Mouse (Mus musculus) forelimb bud, embryonic 11.5 days (tissue): Measurements from ENCODE around the gene Tm9sf1.

Experiments used
- DNase-seq: peaks from one replicate; pipeline ENCODE4 v3.0.0-alpha.2; 2012; ENCODE audit warnings: low read depth, low spot score

Gene Tm9sf1

DNA sequence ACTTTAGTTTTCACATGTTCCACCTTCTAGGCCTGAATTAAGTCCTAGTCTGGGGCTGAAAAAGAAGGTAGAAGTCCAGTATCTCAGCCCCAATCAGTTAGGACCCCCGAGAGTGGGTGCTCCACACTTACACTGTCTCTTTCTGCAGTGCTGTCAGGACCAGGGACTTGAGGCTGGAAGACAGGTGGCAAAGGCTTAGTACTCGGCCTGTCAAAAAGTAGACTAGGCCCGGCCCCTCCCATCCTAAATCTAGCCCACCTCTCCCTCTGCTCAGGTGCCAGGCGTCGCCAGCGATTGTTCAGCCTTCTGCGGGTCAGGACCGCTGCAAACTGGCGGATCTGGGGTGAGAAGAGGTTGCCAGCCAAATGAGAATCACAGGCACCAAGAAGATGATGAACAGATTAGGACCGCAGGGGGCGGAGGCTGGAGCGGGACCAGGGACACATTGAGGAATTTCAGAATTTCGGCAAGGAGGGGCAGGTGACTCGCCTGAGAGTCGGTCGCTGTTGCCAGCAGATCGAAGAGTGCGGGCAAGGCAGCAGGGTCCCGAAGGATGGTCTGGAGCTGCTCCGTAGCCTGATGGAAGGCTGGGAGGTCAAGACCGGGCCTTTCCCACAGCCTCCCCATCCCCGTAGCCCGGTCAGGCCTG lies 8.6 kb downstream of the Tm9sf1 start:
- DNase-seq: no peak

DNA sequence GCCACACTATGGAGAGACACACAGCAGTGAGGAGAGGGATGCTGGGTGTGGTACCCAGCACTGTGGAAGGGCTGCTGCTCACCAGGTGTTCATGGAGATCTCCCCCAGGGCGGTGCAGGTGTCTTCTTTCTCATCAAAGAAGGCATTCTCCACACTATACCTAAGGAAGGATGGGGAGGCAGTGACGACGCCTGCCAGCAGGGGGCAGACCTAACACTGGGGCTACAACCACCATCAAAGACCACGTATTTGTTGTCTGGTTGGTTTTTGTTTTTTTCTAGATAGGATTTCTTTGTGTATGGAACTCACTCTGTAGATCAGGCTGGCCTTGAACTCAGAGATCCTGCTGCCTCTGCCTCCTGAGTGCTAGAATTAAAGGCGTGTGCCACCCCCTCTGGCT lies 14.3 kb downstream of the Tm9sf1 start:
- DNase-seq: no peak

DNA sequence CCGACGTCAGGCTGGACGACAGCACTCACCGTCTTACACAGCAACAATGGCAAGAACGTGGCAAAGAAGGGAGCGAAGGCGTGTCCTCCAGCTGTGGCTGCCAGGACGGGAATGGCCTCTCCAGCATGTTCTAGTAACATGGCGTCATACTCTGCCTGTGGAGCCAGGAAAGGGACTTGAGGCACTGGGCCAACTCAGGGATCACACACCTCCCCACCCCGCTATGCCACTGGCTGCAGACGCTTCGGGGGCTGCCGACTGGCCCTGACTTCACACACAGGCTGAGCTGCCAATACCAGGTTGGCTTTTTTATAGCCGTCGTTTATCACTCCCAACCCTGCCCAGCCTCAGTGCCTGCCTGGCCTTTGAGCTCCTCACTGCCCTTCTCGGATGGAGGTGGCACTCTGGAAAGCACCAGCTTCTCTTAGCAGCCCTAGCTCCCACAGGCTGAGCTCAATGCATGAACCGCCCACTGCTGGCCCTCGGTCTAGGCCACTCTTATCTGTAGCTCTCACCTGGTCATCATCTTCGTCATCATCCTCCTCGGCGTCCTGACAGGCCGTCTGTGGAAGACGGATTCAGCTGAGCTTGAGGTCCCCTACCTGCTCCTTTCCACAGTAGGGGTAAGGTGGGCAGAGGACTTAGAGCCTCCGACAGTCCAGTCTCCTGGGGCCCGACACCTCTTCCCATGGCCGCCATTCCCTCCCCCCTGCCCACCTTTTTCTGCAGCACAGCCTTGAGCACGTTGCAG lies 15.4 kb downstream of the Tm9sf1 start:
- DNase-seq: no peak

DNA sequence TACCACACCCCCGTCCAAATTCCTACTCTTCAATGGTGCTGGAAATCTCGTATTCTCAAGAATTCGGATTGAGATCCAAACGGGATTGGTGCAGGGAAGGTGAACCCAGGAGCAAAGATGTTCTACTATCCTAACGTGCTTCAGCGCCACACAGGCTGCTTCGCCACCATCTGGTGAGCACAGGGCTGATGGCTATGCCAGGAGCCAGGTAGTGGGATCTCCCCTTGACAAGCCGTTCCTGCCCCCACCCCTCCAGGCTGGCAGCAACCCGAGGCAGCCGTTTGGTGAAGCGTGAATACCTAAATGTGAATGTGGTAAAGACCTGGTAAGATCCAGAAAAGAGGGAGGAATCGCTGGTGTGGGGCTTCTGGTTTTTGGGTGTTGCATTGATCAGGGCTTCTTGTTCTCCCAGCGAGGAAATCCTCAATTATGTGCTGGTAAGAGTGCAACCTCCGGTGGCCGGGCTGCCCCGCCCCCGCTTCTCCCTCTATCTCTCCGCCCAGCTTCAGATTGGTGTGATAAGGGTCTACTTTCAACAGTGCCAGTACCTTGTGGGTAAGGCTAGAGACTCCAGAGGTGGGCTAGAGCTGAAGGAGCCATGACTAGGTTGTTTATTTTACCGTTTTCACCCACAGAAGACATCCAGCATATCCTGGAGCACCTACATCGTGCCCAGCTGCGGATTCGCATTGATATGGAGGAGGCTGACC lies 25.0 kb downstream of the Tm9sf1 start:
- DNase-seq: no peak

DNA sequence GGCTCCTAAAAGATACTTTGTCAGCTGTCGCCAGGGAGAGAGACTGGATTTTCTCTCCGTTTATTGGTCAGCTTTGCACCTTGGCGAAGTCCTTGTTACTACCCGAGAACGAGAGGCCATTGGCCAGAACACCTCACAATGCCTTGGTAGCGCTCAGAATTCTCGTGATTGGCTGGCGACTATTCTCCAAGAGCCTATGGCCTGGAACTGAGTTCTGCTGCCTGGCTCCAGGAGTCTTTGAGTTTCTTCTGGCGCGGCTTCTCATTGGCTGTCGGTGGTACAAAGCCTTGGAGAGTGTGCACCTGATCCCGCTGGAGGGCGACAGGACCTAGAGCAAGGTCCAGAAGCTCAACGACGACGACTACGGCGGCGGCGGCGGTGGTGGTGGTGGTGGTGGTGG lies 25.8 kb downstream of the Tm9sf1 start, which contains the start of gene Rec8:
Gene Rec8, plus strand, starts transcription at position 216 of the 400 bp plus-strand sequence.
- peak; percentile 12 for DNase-seq

DNA sequence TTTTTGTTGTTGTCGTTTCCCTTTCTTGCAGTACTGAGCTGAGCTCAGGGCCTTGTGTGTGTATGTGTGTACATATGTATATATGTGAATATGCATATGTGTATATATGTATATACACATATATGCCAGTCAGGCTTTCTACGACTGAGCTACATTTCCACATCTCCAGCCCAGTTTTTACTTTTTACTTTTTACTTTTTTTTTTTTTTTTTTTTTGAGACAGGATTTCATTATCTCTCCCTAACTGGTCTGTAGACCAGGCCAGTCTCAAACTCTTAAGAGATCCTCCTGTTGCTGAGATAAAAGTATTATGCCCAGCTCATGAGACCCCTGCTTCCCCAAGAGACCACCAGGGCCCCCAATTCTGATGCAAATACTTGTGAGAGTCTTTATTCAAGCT lies 26.8 kb downstream of the Tm9sf1 start:
- no peak for DNase-seq

DNA sequence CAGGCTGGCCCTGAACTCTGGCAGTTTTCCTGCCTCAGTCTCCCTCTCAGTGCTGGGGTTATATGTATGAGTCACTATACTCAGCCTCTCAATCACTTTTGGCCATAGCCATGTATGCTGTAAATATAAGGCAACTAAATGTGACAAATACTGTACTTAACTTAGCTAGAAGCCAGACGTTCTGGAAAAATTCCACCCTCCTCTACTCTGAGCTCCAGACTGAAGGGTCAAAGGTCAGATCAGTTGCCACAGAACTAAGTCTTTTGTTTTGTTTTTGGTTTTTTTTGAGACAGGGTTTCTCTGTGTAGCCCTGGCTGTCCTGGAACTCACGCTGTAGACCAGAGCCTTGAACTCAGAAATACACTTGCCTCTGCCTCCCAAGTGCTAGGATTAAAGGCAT lies 27.7 kb downstream of the Tm9sf1 start:
- no peak for DNase-seq

DNA sequence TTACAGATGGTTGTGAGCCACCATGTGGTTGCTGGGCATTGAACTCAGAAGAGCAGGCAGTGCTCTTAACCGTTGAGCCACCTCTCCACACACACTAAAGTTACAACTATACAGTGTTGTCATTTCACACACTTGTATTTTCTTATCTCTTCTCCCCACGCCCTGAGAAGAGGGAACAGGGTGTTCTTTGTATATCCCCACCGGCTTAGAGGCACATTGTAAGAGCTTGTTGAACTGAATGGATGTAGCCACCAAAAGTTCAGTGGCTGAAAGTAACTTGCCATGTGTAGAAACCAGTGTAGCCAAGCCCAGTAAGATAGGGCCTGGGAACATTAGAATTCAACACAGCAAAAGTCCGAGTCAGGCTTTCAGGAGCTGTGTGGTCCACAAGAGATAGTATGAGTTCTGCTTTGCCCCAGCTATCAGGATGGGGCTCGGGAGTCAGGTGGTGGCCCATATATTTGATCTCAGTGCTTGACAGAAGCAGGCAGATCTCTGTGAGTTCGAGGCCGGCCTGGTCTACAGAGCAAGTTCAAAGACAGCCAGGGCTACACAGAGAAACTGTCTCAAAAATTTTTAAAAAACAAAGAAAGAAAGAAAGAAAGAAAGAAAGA lies 28.9 kb downstream of the Tm9sf1 start:
- no peak for DNase-seq

DNA sequence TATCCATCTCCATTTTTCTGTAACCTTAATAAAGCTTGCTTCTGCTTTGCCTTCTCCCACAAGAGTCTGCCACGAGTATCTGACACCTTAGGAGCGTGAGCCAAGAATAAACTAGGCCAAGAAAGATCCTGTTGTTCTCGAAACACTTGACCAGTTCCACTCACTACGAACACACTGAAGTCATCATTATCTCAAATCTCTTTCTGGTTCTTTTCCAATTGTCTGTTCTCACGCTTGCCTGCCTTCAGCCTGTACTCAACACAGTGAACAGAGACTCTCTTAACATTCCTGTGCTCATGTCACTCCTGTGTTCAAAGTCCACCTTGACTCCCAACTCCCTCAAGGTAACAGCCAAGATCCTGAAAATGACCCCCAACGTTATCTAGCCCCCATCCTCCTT lies 30.3 kb downstream of the Tm9sf1 start:
- DNase-seq: no peak

DNA sequence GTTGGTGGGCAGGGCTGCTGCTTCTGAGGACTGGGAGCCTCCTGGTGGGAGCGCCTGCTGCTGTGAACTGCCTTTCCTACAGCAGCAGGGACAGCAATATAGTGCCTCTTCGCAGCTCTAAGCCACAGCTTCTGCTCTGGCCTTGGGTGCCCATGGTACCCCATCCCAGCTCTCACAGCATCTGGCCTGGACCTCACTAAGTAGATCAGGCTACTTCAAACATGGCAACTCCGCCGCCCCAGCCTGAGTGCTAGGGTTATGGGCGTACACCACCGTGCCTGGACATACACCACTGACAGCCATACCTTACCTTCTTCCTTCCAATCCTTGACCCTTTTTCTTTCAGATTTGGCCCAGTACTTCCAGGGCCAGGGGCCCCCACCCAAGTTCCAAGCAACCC lies 35.3 kb downstream of the Tm9sf1 start:
- DNase-seq: no peak

DNA sequence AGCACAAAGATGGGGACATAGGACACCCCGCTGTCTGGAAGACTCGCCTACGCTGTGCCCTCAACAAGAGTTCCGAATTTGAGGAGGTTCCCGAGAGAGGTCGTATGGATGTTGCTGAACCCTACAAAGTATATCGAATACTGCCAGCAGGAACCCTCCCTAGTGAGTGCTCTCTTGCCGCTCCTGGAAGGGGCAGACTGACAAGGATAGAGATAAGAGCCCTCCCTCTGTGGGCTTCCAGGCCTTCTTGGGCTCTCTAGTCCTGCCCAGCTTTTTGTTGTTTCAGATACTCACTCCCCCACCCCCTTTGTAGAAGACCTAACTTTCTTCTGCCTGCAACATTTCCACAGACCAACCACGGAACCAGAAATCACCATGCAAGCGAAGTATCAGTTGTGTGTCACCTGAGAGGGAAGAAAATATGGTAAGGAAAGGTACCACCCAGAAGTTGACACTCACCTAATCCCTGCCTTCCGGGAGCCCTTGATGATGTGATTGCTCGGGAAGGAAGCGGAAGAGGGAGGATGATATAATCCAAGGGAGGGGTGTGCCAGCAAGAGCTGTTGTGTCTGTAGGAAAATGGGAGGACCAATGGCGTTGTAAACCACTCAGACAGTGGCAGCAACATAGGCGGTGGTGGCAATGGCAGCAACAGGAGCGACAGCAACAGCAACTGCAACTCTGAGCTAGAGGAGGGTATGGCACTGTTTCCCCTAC lies 37.7 kb downstream of the Tm9sf1 start:
- DNase-seq: no peak

DNA sequence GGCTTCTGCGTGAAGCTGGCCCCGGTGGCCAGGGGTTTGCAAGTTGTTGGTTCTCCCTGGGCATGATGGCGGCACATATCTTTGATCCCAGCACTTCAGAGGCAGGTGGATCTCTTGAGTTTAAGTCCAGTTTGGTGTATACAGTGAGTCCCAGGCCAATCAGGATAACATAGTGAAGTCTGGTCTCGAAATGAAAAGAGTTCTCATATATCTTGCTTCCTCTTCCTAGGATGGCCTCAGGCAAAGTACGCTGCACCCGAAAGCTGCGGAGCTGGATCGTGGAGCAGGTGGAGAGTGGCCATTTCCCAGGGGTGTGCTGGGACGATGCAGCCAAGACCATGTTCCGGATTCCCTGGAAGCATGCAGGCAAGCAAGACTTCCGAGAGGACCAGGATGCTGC lies 38.8 kb downstream of the Tm9sf1 start:
- no peak for DNase-seq

DNA sequence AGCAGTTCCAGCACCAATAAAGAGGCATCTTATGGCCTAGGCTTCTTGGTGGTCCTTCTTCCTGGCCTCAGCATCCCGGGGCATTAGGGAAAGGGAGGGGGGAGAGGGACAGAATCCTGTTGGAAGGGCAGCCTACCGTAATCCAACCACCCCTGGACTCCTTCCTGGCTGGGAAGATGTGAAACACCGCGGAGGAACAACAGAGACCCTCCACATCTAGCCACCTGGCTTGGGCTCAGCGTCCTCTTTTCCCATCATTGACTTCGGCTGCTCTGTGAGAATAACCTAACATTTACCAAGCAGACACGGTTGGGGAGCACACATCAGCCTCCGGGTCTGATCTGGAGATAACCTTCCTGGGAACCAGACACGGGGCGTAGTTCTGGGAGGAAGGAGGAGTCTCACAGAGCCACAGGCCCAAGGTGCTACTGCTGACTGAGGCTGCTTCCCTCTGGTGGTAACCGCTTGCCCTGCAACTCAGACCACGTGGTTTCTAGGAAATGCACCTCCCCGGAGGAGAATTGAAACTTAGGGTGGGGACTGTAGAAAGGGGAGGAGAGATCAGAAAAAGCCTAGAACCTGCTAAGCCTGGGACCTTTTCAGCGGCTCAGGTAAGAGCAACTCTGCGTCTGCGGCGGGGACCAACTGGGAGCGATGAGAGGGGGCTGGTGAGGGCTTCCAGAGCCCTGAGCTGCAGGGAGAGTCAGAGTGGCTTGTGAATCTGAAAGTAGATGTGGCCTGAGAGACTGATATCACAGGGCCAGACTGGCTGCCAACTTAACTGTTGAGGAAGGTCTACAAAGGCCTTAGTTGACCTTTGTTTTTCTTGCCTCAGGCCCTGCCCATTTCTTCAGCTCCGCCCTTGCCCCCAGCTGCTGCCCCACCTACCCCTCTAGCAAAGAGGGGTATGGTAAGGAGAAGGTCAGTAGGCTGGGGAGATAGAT lies 39.7 kb downstream of the Tm9sf1 start:
- peak; percentile 88 for DNase-seq

DNA sequence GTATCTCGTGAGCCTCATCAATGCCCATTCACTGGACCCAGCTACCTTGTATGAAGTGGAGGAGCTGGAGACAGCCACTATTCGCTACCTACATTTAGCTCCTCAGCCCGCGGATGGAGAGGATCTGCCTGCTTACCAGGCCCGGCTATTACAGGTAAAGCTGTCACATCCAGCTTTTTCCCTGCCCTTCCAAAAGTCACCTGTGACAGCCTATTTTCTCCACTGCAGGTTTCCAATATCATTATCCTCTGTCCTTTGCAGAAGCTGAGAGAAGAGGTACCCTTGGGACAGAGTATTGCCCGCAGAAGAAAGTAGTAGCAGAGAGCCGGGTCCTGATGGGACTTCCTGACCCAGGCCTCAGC lies 40.4 kb downstream of the Tm9sf1 start, which contains the start of gene Irf9:
Gene Irf9, plus strand, starts transcription at position 301 of the 362 bp plus-strand sequence.
- no peak for DNase-seq

DNA sequence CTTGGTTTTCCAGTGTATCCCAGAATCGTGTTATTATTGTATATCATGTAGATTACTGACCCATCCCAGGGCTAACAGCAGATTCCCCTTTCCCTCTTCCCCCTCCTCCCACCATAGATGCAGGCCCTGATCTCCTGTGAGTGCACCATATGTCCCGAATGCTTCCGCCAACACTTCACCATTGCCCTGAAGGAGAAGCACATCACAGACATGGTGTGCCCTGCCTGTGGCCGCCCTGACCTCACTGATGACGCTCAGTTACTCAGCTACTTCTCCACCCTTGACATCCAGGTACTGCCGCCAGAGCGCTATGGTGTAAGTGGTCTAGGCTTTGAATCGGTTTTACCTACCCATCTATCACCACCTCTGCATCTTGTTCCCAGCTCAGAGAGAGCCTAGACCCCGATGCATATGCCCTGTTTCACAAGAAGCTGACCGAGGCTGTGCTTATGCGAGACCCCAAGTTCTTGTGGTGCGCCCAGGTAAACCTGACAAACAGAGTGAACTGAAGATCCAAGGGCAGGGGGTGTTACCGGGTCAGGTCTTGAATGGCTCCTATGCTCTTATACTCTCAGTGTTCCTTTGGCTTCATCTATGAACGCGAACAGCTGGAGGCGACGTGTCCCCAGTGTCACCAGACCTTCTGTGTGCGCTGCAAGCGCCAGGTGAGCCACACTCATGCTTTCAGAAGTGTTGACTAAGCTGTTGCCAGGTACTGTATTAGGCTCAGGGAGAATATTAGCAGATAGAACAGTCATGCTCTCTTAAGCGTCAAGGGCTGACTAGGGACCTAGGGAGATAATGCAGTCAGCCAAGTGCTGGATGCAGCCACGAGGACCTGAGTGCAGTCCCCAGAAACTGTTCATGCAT lies 44.9 kb downstream of the Tm9sf1 start:
- DNase-seq: no peak

DNA sequence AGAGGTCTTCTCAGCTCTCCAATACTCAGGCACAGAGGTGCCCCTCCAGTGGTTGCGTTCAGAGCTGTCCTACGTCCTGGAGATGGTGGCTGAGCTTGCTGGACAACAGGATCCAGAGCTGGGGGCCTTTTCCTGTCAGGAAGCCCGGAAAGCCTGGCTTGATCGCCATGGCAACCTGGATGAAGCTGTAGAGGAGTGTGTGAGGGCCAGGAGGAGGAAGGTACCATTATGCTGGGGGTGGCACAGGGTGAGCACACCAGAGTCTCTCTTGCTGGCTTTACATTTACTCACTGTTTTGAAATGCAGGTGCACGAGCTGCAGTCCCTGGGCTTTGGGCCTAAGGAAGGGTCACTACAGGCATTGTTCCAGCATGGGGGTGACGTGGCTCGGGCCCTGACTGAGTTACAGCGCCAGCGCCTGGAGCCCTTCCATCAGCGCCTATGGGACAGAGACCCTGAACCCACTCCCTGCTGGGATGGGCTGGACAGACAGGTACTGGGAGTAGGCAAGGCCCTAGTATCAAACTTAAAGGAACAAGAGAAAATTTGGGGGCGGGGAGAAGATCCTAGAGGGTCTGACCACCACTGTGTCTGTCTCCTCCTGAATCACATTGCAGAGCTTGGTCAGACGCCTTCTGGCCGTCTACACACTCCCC lies 47.4 kb downstream of the Tm9sf1 start:
- DNase-seq: no peak

DNA sequence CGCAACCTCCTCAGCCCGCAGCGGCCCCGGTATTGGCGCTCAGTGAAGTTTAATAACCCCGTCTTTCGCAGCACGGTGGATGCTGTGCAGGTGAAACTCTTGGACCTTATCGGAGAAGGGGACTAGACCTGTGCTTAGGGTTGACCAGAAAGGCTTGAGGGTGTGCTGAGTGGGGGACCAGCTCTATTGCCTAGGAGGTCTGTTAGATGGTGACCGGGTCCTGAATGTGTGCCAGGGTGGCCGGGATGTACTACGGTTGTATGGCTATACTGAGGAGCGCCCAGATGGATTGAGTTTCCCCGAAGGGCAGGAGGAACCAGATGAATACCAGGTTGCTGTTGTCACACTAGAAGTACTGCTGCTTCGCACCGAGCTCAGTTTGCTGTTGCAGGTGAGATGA lies 51.4 kb downstream of the Tm9sf1 start:
- DNase-seq: no peak

DNA sequence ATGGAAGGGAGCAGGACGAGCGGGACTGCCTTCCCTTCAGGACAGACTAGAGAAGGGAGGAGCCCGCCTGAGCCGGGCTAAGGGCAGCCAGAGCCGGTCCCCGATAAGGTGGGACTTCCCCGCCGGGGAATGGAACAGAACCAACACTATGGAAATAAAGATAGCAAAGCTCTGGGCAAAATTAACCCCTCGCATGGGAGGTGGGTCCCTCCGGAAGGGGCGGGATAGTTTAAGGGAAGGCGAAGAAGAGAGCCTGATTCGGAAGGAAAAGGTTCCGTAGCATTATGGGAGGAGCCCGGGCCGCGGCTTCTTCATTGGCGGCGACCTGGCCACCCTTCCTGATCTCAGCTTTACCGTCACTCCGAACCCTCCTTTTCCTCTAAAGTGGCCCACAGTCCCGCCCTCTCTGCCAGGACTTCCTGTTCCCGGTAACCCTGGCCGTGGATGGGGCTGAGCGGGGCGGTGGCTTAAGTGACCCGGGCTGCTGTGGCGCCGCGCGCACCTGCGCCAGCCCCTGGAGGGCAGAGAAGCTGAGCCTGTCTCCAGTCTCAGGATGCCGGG lies 52.2 kb downstream of the Tm9sf1 start, which contains the start of gene Rnf31:
Gene Rnf31, plus strand, starts transcription at position 378 of the 561 bp plus-strand sequence.
- DNase-seq: peak; percentile 92
